Mouse (Mus musculus) cerebellum, postnatal 4 days (tissue): Measurements from ENCODE around the gene Wdr34.
A peak's percentile ranks its signal among the peaks of the same experiment; 100 is the strongest.

ENCODE experiments used
- DNase-seq, 2 experiments: peaks; one replicate each; pipeline ENCODE4 v3.0.0; 2022; ENCODE audit warnings: low spot score in 2 of 2, mixed read lengths in 1 of 2

Wdr34 gene

DNA sequence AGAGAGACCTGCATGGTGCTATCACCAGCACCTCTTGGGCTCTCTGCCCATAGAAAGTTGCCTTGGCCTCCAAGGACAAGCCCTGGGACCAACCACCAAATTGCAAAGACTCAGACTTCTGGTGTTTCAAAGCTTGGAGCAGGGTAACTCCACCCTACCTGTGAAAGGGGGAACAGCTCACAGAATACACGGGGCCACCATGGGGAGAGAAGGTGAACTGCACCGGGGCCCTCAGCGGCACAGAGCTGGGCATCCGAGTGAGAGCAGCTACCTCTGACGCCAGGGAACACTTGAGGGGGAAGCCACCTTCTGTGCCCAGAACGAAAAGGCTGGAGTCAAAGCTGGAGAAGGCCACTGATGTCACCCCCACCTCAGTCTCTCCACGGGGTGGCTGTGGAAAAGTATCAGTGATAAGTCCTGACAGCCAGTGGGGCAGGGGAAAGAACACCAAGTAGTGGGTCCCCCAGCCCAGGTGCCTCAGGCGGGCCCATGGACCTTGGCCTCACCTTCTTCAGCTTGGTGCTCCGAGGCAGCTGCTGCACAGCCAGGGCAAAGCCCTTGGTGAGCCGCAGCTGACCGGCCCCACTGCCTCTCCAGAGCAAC lies 16.3 kb downstream of the Wdr34 start:
- no peak for DNase-seq

DNA sequence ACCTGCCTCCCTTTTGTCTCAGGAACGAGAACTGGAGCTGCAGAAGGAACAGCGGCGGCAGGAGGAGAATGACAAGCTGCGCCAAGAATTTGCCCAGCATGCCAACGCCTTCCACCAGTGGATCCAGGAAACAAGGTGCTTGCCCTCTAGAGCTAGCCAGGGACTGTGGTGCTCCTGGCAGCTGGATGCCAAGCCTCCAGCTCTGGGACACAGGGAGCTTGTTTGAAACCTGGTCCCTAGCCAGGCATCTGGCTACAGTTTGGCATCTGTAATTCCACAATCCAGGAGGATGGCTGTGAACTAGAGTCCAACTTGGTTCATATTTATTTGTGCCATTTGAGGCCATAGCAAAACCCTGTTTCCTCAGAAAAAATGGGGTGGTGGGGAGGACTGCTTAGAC lies 21.7 kb downstream of the Wdr34 start:
- no peak for DNase-seq

DNA sequence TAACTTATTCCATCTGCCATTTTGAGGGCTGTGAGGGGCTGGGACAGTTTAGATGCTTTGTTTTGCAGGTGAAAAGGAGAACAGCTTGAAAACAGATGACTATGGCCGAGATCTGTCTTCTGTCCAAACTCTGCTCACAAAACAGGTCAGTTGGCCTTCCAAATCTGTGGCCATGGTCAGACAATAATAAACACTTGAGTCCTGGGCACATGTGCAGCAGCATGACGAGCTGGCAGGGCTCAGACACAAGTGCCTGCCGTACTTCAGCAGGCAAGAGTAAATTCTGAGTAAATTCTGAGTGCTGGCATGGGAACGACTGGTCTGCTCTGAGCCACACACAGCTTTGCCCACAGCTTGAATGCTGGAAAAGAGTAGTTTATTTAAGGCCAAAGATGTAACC lies 23.2 kb downstream of the Wdr34 start:
- no peak for DNase-seq

DNA sequence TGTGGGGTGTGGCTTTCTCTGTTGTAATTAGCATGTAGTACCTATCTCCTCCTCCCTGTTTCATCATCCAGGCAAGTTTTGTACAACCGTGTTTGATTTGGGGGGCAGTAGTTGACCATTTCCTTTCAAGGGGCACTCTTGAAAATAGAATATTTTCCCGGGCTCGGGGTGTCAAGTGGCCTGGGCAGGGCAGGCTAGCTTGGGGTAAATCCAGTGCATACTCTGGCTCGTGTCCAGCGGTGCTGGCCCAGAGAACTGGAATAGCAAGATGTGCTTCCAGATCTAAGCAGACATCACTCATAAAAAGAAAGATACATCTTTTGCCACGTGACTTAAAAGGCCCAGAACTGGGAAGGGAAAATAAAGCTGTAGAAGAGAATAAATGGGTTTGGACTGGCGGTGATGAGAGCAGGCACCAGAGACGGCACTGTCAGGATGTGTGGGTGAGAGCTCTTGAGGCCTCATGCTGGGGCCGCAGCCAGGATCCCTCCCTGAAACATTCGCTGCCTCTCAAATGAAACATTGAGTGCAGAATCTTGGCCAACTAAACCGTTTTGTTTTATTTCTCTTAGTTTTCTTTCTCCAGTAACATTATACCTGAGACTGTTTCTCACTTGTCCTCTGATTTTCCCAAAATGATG lies 34.2 kb downstream of the Wdr34 start:
- no peak for DNase-seq

DNA sequence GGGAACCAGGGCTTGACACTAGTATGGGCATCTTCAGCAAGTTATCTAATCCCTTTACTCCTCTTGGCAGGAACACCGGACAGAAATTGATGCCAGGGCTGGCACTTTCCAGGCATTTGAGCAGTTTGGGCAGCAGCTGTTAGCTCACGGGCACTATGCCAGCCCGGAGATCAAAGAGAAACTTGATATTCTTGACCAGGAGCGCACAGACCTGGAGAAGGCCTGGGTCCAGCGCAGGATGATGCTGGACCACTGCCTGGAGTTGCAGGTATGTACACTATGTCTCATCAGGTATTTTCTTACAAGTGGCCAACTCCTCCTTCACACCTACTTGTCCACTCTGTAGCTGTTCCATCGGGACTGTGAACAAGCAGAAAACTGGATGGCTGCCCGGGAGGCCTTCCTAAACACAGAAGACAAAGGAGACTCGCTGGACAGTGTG lies 37.8 kb downstream of the Wdr34 start:
- DNase-seq: peak; percentile 42 to 74

- DNase-seq: no peak
Measured at GRCm38 (mm10) chr2:30009101-30009500, 39.6 kb downstream of the Wdr34 start.

- DNase-seq: no peak
Measured at GRCm38 (mm10) chr2:29991962-29992361, 56.7 kb downstream of the Wdr34 start.
